Mouse (Mus musculus): Measurements from ENCODE around the gene Neo1. TPM values are rescaled to one million over a fixed set of nuclear protein-coding genes. Genes with fewer than 3 reads are reported as not detected.

Gene Neo1
- polyA plus RNA-seq, 1 experiment from 2014 or later, result 34.4 TPM

DNA sequence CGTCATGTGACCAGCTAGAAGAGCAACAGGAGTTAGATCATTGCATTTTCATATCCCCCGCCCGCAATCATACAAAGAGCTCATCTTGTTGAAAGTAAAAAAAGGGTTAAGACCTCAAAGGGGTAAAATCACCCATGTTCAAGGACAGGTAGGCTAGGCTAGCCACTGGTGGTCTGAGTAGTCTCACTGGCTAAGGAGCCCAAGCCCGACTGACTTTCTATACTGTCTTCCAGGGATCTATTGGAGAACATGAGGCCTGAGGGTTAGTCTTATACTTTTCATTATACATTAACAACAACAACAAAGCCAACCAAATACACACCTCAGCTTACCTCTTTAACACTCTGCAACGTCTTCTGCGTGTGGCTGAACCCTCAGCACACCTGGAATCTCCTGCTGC is 160.8 kb downstream of the Neo1 start:
- peaks cover 74% of the 10 kb centered on the region for H3K36me3 ChIP-seq (replicated peaks)
- no peaks in the 10 kb centered on the region for H3K27me3 ChIP-seq (replicated peaks; ENCODE audit: low read depth, poor library complexity, severe bottlenecking)
- H3K4me3 ChIP-seq, result no peak overlapping the region
- H3K9me3 ChIP-seq, result no peaks in the 10 kb centered on the region
- no peak overlapping the region for H3K27ac ChIP-seq (replicated peaks)
- H3K4me1 ChIP-seq, result no peaks in the 10 kb centered on the region
- DNase-seq (ENCODE audit: low spot score), result no peak
- WGBS, result 90% methylated on average over 6 of the region's 6 CpGs

DNA sequence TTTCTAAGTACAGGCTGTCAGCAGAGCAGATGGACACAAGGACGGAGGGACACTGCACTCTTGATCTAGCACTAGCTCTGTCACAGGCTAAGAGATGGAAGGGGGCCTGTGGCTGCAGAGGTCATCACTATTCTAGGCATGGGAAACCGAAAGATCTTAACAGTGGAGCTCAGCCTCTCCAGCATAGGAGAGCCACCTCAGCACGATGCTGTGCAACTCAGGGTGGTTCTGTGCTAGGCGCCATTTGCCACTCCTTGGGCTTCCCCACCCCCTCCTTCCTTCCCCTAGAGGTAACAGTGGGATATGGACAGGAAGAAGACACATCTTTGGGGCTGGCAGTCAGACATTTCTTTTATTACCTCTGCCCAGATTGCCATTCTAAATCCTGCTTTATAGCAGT is 161.9 kb downstream of the Neo1 start:
- Histone ChIP-seq H3K36me3 (replicated peaks) (peaks cover 64% of the 10 kb centered on the region), H3K9me3 (no peaks in the 10 kb centered on the region), H3K27ac (replicated peaks) (no peak overlapping the region), H3K4me3 (no peak overlapping the region), H3K4me1 (no peaks in the 10 kb centered on the region), H3K27me3 (replicated peaks; ENCODE audit: low read depth, poor library complexity, severe bottlenecking) (no peaks in the 10 kb centered on the region)
- DNase-seq (ENCODE audit: low spot score), result no peak
- WGBS, result 83% methylated on average over 4 of the region's 4 CpGs

DNA sequence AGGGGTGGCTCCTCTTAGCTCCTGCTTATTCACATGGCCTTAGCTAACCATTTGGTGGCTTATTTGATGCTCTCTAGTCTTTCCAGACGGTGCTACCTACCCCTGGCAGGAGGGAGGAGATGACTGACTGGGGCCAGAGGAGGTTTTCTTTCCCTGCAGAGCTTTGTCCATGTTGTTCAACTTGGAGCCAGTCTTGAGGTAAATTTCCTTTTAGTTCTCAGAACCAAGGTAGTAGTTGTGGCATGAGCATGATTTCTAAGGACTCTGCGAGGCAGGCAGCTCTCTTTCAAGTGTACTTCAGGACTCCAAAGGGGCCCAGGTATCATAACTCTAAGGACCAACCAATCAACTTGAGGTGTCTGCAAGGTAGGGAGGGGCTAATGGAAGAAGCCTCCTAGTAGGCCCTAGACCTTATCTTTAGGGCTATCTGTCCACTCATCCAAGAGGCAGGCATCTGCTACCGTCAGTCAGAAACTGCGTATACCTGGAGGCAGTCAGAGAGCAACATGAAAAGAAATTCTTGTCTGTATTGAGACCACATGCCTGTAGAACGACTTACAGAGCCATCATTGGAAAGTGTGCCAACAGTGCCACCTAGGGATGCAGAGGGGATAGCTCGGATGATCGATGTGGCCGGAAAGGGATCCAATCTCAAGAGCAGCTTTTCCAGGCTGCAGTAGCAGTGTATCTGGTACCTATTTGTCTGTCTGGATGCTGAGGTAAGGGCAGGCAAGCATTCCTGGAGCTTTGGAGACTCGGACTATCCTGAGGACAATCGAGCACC is 162.5 kb downstream of the Neo1 start:
- Histone ChIP-seq H3K9me3 (no peaks in the 10 kb centered on the region), H3K4me1 (no peaks in the 10 kb centered on the region), H3K27me3 (replicated peaks; ENCODE audit: low read depth, poor library complexity, severe bottlenecking) (no peaks in the 10 kb centered on the region), H3K27ac (replicated peaks) (no peak overlapping the region), H3K4me3 (no peak overlapping the region), H3K36me3 (replicated peaks) (peaks cover 58% of the 10 kb centered on the region)
- DNase-seq (ENCODE audit: low spot score), result peak; percentile 64
- WGBS, result 52% methylated on average over 10 of the region's 10 CpGs

DNA sequence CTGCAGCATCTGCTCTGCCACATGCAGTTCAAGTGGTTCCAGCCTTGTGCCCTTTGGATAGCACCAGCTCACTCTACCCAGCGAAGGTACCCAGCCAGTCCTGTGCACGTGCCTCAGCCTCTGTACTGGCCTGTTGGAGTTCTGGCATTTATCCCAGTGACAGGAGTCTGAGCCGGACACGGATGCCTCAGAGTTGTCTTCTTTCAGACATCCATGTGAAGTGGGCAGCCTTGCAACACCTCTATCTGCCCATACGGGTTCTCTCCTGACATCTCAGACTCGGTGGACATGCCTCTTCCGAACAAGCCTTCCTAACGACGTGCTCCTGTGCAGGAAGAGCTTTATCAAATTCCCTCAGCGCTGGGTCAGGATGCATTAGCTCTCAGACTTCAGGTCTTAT is 165.1 kb downstream of the Neo1 start:
- Histone ChIP-seq H3K27ac (replicated peaks) (no peak overlapping the region), H3K4me1 (no peaks in the 10 kb centered on the region), H3K9me3 (no peaks in the 10 kb centered on the region), H3K27me3 (replicated peaks; ENCODE audit: low read depth, poor library complexity, severe bottlenecking) (no peaks in the 10 kb centered on the region), H3K36me3 (replicated peaks) (peaks cover 32% of the 10 kb centered on the region), H3K4me3 (no peak overlapping the region)
- no peak for DNase-seq (ENCODE audit: low spot score)
- 84% methylated on average over 10 of the region's 10 CpGs for WGBS

DNA sequence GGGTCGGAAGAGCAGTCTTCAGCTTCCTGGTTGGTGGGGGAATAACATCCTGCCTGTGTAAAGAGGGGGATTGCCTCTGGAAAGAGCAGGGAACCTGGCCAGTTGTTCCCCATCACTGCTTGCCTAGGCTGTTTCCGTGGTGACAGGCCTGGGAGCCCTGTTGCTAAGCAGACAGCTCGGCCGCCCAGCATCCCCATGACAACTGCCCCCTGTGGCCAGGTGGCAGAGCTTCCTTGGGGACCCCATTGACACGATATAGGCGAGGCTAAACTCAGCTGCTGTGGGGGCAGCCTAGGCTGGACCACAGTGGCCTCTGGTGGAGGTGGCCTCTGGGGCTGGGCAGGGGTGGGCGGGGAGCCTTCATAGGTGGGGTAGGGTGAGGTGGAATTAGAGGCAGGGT is 172.4 kb downstream of the Neo1 start:
- Histone ChIP-seq H3K9me3 (no peaks in the 10 kb centered on the region), H3K4me1 (peaks cover 44% of the 10 kb centered on the region), H3K36me3 (replicated peaks) (no peaks in the 10 kb centered on the region), H3K4me3 (no peak overlapping the region), H3K27me3 (replicated peaks; ENCODE audit: low read depth, poor library complexity, severe bottlenecking) (peaks cover 19% of the 10 kb centered on the region), H3K27ac (replicated peaks) (no peak overlapping the region)
- 28% methylated on average over 7 of the region's 7 CpGs for WGBS
- no peak for DNase-seq (ENCODE audit: low spot score)

DNA sequence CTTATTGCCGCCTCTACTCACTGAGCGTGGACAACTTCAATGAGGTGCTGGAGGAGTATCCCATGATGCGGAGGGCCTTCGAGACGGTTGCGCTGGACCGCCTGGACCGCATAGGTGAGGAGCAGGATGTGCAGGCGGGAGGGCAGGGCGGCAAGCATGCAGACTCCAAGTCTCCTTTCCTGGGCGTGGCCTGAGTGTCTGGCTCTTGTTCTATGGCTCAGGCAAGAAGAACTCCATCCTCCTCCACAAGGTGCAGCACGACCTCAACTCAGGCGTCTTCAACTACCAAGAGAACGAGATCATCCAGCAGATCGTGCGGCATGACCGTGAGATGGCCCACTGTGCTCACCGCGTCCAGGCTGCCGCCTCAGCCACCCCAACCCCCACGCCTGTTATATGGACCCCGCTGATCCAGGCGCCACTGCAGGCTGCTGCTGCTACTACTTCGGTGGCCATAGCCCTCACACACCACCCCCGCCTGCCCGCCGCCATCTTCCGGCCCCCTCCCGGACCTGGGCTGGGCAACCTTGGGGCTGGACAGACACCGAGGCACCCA is 177.1 kb downstream of the Neo1 start:
- no peaks in the 10 kb centered on the region for H3K36me3 ChIP-seq (replicated peaks)
- H3K9me3 ChIP-seq, result no peaks in the 10 kb centered on the region
- 27% methylated on average over 30 of the region's 30 CpGs for WGBS
- peak overlapping the region; percentile 57; the same call in 1 of the 2 replicates for H3K27ac ChIP-seq (replicated peaks)
- peak; percentile 53 for DNase-seq (ENCODE audit: low spot score)
- H3K27me3 ChIP-seq (replicated peaks; ENCODE audit: low read depth, poor library complexity, severe bottlenecking), result peaks cover 28% of the 10 kb centered on the region
- H3K4me3 ChIP-seq, result peak overlapping the region; percentile 51
- H3K4me1 ChIP-seq, result peaks cover 58% of the 10 kb centered on the region

DNA sequence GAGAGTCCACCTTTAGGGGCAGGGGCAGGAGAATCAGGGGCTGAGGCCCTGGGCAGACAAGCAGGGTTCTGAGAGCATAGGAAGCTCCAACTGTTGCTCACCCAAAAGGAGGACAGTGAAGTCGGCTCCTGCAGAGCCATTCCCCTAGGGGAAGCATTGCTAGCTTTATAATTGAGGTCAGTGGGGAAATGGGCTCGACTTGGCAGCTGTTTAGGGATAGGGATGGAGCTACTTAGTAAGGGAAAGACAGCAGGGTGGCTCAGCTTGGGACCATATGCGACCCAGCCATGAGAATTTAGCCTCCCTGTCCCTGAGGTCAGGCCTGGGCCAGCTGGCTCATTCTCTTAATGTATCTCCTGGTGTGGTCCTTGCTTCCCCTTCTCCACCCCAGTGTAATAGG is 181.3 kb downstream of the Neo1 start:
- Histone ChIP-seq H3K27ac (replicated peaks) (no peak overlapping the region), H3K27me3 (replicated peaks; ENCODE audit: low read depth, poor library complexity, severe bottlenecking) (peaks cover 23% of the 10 kb centered on the region), H3K36me3 (replicated peaks) (no peaks in the 10 kb centered on the region), H3K4me1 (peaks cover 54% of the 10 kb centered on the region), H3K4me3 (no peak overlapping the region), H3K9me3 (no peaks in the 10 kb centered on the region)
- 39% methylated on average over 3 of the region's 3 CpGs for WGBS
- DNase-seq (ENCODE audit: low spot score), result no peak

DNA sequence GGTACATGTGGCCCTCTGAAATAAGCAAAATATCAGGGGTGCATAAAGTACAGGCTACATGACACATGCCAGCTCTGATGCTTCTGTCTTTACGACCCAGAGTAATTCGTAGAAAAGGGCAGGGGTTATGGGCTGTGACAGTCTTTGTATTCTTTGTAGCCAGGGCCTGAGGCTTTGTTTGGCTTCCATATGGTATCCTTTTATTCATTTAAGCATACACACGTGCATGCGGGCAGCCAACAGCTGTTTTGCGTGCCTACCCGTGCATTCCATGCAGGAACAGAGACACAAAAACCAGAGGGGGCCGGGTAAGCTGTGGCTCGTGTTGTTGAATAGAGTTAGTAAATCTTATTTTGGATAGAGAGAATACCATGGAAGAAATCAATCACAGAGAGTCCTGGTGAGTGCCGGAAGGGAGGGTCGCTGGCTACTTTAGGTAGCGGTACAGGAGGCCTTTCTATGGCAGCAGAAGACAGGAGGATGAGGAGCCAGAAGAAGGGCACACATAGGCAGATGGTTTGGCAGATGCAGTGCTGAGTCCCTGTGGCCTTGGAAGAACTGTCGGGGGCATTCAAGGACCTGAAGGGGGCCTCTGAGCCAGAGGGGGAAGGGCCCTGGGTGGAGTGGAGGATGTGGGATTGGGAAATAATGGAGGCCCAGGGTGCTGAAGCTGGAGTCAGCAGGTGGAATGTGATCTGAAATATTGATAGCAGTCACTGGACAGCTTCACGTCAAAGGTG is 186.5 kb downstream of the Neo1 start:
- no peak for DNase-seq (ENCODE audit: low spot score)
- H3K36me3 ChIP-seq (replicated peaks), result no peaks in the 10 kb centered on the region
- no peak overlapping the region for H3K27ac ChIP-seq (replicated peaks)
- H3K4me3 ChIP-seq, result no peak overlapping the region
- 62% methylated on average over 13 of the region's 13 CpGs for WGBS
- H3K9me3 ChIP-seq, result no peaks in the 10 kb centered on the region
- peaks cover 49% of the 10 kb centered on the region for H3K4me1 ChIP-seq
- H3K27me3 ChIP-seq (replicated peaks; ENCODE audit: low read depth, poor library complexity, severe bottlenecking), result peaks cover 3% of the 10 kb centered on the region; the same call in 1 of the 2 replicates

DNA sequence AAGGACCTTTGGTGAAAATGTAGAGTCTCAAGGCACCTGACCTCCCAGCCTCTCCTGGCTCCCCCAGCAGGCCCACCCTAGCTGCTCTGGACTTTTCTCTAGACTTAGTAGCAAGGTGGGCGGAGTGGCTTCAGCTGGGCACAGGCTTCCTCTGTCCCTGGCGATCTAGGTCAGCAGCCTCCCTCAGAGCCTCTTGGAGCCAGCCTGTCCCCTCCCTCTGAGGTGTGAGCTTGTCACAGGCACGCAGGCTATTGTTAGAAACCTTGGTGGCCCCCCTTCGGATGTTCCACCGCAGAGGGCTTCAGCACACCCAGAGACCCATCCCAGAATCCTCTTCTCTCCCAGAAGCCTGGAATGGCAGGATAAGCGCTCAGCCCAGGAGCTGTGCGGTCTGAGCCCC is 188.6 kb downstream of the Neo1 start:
- Histone ChIP-seq H3K36me3 (replicated peaks) (no peaks in the 10 kb centered on the region), H3K4me3 (no peak overlapping the region), H3K9me3 (no peaks in the 10 kb centered on the region), H3K27ac (replicated peaks) (no peak overlapping the region), H3K4me1 (peaks cover 38% of the 10 kb centered on the region), H3K27me3 (replicated peaks; ENCODE audit: low read depth, poor library complexity, severe bottlenecking) (0 out of 2 replicates have a peak, but pooled peaks cover 3% of the 10 kb centered on the region)
- 75% methylated on average over 7 of the region's 7 CpGs for WGBS
- no peak for DNase-seq (ENCODE audit: low spot score)

DNA sequence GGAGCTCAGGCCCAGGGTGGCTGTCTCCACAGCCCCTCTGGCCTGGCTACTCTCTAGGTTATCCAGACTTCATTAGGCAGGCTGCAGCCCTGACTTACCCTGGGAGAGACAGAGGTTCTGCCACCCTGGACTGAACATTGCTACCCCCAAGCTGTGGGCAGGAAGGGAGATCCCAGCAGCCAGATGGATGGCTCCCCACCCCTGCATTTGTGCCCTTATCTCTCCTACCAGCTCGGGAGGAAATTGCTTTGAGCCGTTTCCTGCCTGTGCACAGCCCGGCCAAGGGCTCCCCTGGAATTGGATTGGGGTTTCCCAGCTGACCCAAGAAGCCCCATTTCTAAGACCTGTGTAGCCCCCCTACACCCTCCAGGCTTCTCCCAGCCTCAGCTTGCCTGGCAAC is 189.2 kb downstream of the Neo1 start:
- H3K36me3 ChIP-seq (replicated peaks), result no peaks in the 10 kb centered on the region
- H3K9me3 ChIP-seq, result no peaks in the 10 kb centered on the region
- no peak overlapping the region for H3K4me3 ChIP-seq
- H3K27me3 ChIP-seq (replicated peaks; ENCODE audit: low read depth, poor library complexity, severe bottlenecking), result 0 out of 2 replicates have a peak, but pooled peaks cover 3% of the 10 kb centered on the region
- WGBS, result 42% methylated on average over 3 of the region's 3 CpGs
- no peak for DNase-seq (ENCODE audit: low spot score)
- peaks cover 38% of the 10 kb centered on the region for H3K4me1 ChIP-seq
- no peak overlapping the region for H3K27ac ChIP-seq (replicated peaks)

DNA sequence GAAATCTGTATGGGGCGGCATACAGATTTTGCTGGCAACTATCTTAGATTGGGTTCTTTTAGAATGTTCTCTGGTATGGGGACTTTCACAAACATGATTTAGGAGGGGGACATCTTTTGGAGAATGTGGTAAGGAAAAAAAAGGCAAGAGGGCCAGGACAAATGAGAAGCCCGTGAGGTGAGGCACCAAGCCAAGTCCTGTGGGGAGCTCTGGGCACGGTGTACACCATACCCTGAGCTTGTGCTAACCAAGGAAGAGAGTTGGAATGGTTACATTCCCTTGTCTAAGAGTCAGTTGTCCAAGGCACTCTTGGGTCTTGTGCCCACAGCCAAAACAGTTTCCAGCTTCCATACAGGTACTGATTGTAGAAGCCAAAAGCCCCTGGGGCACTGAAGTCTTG is 191.6 kb downstream of the Neo1 start:
- Histone ChIP-seq H3K4me1 (peaks cover 20% of the 10 kb centered on the region), H3K27ac (replicated peaks) (no peak overlapping the region), H3K4me3 (no peak overlapping the region), H3K9me3 (no peaks in the 10 kb centered on the region), H3K27me3 (replicated peaks; ENCODE audit: low read depth, poor library complexity, severe bottlenecking) (no peaks in the 10 kb centered on the region), H3K36me3 (replicated peaks) (no peaks in the 10 kb centered on the region)
- no peak for DNase-seq (ENCODE audit: low spot score)
- WGBS, result 90% methylated on average over 3 of the region's 3 CpGs

DNA sequence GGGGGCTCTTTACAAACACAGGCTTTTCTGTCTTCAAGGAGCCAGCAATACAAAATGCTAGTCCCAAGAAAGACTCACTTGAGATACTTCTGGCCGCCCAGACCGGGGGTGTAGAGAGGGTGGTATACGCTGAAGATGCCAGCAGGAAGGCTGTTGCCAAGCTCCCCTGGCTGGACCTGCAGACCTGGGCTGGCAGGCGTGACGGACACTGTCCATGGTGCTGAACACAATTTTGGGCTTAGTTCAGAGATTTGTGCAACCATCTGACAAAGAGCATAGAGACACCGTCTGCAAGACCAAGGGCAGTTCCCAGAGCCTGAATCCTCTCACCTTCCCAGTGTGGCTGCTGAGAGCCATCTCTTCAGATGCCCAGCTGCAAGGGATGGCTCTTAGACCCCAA is 194.6 kb downstream of the Neo1 start:
- DNase-seq (ENCODE audit: low spot score), result peak; percentile 83
- Histone ChIP-seq H3K4me3 (no peak overlapping the region), H3K4me1 (no peaks in the 10 kb centered on the region), H3K36me3 (replicated peaks) (no peaks in the 10 kb centered on the region), H3K27ac (replicated peaks) (no peak overlapping the region), H3K27me3 (replicated peaks; ENCODE audit: low read depth, poor library complexity, severe bottlenecking) (no peaks in the 10 kb centered on the region), H3K9me3 (no peaks in the 10 kb centered on the region)
- 22% methylated on average over 6 of the region's 6 CpGs for WGBS

DNA sequence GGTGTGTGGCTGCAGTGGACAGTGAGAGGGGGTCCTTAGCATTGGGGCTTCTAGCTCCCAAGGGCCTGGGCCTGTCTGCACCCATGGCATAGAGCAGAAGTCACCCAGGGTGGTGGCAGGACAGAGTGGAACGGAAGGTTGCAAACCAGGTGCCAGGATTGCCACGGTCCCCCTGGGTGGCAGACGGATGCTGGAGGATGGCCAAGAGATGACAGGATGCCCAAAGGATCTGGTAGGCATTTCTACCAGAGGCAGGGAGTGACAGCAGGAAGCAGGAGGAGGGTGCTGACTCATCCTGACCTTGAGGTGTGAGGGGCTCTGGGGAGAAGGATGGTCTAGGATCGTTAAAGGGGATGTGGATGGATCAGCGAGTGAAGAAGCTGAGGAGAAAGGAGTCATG is 197.7 kb downstream of the Neo1 start:
- no peaks in the 10 kb centered on the region for H3K9me3 ChIP-seq
- no peaks in the 10 kb centered on the region for H3K36me3 ChIP-seq (replicated peaks)
- no peak overlapping the region for H3K27ac ChIP-seq (replicated peaks)
- H3K4me3 ChIP-seq, result no peak overlapping the region
- H3K4me1 ChIP-seq, result peaks cover 9% of the 10 kb centered on the region
- no peak for DNase-seq (ENCODE audit: low spot score)
- WGBS, result 89% methylated on average over 5 of the region's 5 CpGs
- no peaks in the 10 kb centered on the region for H3K27me3 ChIP-seq (replicated peaks; ENCODE audit: low read depth, poor library complexity, severe bottlenecking)
